Mouse (Mus musculus) limb, embryonic 13.5 days (tissue): ENCODE measurements at regions not wholly inside any gene's neighbourhood (a gene's known extent, or its start where the extent isn't known, plus 50 kb on each side); places are given as distances from the start of the nearest gene placed in this dataset. TPM values are rescaled to one million over a fixed set of nuclear protein-coding genes. Genes with fewer than 3 reads are reported as not detected.

Source experiments
- ATAC-seq: fragments of 200-750 bp; cut with Nextera tagmentation; 2 replicates; pipeline ENCODE4 v1.8.0; 2017; ENCODE audit warnings: low read depth, moderate number of reproducible peaks, moderate TSS enrichment; ENCODE audit not compliant: low FRiP score
- H3K27ac ChIP-seq: fragments of 300-500 bp; sonication (generic); 2 replicates; pipeline ENCODE4 v1.5.1; 2015; ENCODE audit warnings: inconsistent platforms, mild to moderate bottlenecking, moderate library complexity
- H3K27me3 ChIP-seq: fragments of 300-500 bp; sonication (generic); 2 replicates; pipeline ENCODE4 v1.6.1; 2015; ENCODE audit warnings: mild to moderate bottlenecking, inconsistent platforms
- H3K36me3 ChIP-seq: fragments of 300-500 bp; sonication (generic); 2 replicates; pipeline ENCODE4 v1.6.1; 2015; ENCODE audit warnings: inconsistent platforms, mild to moderate bottlenecking, moderate library complexity
- H3K4me1 ChIP-seq: fragments of 300-500 bp; sonication (generic); 2 replicates; pipeline ENCODE4 v1.6.1; 2015; ENCODE audit warnings: inconsistent platforms
- H3K4me2 ChIP-seq: fragments of 300-500 bp; sonication (generic); replicated peaks from 2 replicates; pipeline ENCODE4 v1.6.1; 2015; ENCODE audit warnings: inconsistent platforms, mild to moderate bottlenecking, moderate library complexity
- H3K4me3 ChIP-seq: fragments of 300-500 bp; sonication (generic); 2 replicates; pipeline ENCODE4 v1.5.1; 2015; ENCODE audit warnings: moderate library complexity, mild to moderate bottlenecking, inconsistent platforms
- H3K9ac ChIP-seq: fragments of 300-500 bp; sonication (generic); 2 replicates; pipeline ENCODE4 v1.6.1; 2015; ENCODE audit warnings: mild to moderate bottlenecking, inconsistent platforms
- H3K9me3 ChIP-seq: fragments of 300-500 bp; sonication (generic); 2 replicates; pipeline ENCODE4 v1.6.1; 2016; ENCODE audit warnings: inconsistent platforms
- WGBS: fragments of 180-500 bp; shearing (Covaris S2); methylation state at CpG from one replicate; pipeline ENCODE4 v1.1.7; 2015; 5-methylcytosine and 5-hydroxymethylcytosine counted together
- microRNA-seq: library from miRNA; unstranded; fragments of <30 nt; microRNA quantifications from one replicate; pipeline ENCODE4, GENCODE M21; 2016

- no peaks in the 10 kb centered on the region for H3K27me3 ChIP-seq
- no peaks in the 10 kb centered on the region for H3K9me3 ChIP-seq
- H3K4me2 ChIP-seq, result no peak overlapping the region
- no peak for ATAC-seq
- no peaks in the 10 kb centered on the region for H3K36me3 ChIP-seq
- no peaks in the 10 kb centered on the region for H3K4me1 ChIP-seq
- no peak overlapping the region for H3K9ac ChIP-seq
- no peak overlapping the region for H3K4me3 ChIP-seq
- WGBS, result 82% methylated on average over 7 of the region's 7 CpGs
- no peak overlapping the region for H3K27ac ChIP-seq
These were observed 92.6 kb upstream of the Zpld1 start for GRCm38 (mm10) chr16:55390400-55390799.

GRCm38 (mm10) chr16:55379996-55380395, 82.2 kb upstream of the Zpld1 start:
- H3K9me3 ChIP-seq, result no peaks in the 10 kb centered on the region
- H3K27ac ChIP-seq, result no peak overlapping the region
- no peaks in the 10 kb centered on the region for H3K36me3 ChIP-seq
- 61% methylated on average over 7 of the region's 7 CpGs for WGBS
- ATAC-seq, result no peak
- no peak overlapping the region for H3K4me2 ChIP-seq
- H3K4me3 ChIP-seq, result no peak overlapping the region
- no peak overlapping the region for H3K9ac ChIP-seq
- no peaks in the 10 kb centered on the region for H3K4me1 ChIP-seq
- no peaks in the 10 kb centered on the region for H3K27me3 ChIP-seq

GRCm38 (mm10) chr16:55379189-55379588, 81.4 kb upstream of the Zpld1 start:
- no peak overlapping the region for H3K4me2 ChIP-seq
- no peaks in the 10 kb centered on the region for H3K9me3 ChIP-seq
- no peak overlapping the region for H3K9ac ChIP-seq
- ATAC-seq, result no peak
- H3K4me3 ChIP-seq, result no peak overlapping the region
- H3K27ac ChIP-seq, result no peak overlapping the region
- H3K36me3 ChIP-seq, result no peaks in the 10 kb centered on the region
- H3K27me3 ChIP-seq, result no peaks in the 10 kb centered on the region
- no peaks in the 10 kb centered on the region for H3K4me1 ChIP-seq

DNA sequence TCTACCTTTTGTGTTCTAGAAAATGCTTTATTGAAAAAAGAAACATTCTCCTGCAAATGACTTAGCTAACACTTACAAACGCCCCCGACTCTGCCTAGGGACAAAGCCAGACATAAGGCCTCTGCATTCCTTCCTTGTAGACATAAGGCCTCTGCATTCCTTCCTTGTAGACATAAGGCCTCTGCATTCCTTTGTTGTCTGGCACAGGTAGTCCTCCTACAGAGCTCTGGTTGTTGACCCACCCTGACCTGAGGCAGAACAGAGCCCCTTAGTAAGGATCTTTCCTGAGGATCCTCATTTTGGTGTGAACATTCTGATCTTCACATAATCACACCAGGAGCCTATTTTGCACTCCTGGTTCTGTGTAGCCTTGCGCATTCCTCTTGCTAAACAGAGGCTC, 80.9 kb upstream of the Zpld1 start:
- Histone ChIP-seq H3K4me1 (no peaks in the 10 kb centered on the region), H3K4me2 (no peak overlapping the region), H3K9me3 (no peaks in the 10 kb centered on the region), H3K9ac (no peak overlapping the region), H3K4me3 (no peak overlapping the region), H3K36me3 (no peaks in the 10 kb centered on the region), H3K27ac (no peak overlapping the region), H3K27me3 (no peaks in the 10 kb centered on the region)
- no peak for ATAC-seq
- 73% methylated on average over 3 of the region's 3 CpGs for WGBS

DNA sequence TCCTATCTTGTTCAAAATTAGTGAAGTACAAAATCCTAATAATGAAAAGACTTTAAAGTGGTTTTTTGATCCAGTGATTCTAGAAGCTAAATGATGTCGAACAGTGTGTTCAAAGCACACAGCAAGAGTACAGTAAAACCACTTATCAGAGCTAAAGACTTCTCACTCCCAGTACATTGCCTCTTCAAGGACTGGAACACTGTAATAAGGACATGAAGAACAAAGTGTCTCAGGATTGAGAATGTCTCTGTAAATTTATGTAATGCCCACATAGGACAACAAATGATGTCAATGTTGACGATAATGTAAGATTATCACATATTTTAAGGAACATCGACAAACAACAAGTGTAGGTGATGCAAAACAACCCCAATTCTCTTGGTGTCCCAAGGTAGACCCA, 78.1 kb upstream of the Zpld1 start:
- H3K4me1 ChIP-seq, result no peaks in the 10 kb centered on the region
- no peak for ATAC-seq
- H3K9ac ChIP-seq, result no peak overlapping the region
- H3K27ac ChIP-seq, result no peak overlapping the region
- no peak overlapping the region for H3K4me2 ChIP-seq
- H3K9me3 ChIP-seq, result no peaks in the 10 kb centered on the region
- no peaks in the 10 kb centered on the region for H3K36me3 ChIP-seq
- no peaks in the 10 kb centered on the region for H3K27me3 ChIP-seq
- no peak overlapping the region for H3K4me3 ChIP-seq
- WGBS, result 92% methylated on average over 3 of the region's 3 CpGs

DNA sequence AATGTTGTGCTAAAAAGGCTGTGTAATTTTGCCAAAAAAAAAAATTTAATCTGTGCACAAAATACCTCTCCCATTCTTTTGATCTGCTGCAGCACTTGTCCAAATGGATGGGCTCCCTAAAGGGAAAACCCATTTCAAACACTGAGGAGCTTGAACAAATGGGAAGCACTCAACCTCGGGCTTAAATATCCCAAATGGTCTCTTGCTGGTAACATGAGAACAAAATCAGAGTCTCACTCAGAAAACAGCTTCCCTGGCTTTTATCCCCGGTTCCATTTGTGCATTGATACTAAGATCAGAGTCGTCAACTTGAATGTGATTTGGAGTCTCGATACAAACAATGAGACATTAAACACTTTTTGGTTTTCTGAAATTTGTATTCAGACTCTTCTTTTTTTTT, 59.9 kb upstream of the Zpld1 start:
- no peak for ATAC-seq
- H3K27ac ChIP-seq, result no peak overlapping the region
- H3K36me3 ChIP-seq, result no peaks in the 10 kb centered on the region
- 0 out of 2 replicates have a peak, but pooled peaks cover 3% of the 10 kb centered on the region for H3K4me1 ChIP-seq
- H3K27me3 ChIP-seq, result no peaks in the 10 kb centered on the region
- WGBS, result 42% methylated on average over 4 of the region's 4 CpGs
- H3K4me2 ChIP-seq, result no peak overlapping the region
- H3K9ac ChIP-seq, result no peak overlapping the region
- H3K4me3 ChIP-seq, result no peak overlapping the region
- H3K9me3 ChIP-seq, result 0 out of 2 replicates have a peak, but pooled peaks cover under 1% of the 10 kb centered on the region

DNA sequence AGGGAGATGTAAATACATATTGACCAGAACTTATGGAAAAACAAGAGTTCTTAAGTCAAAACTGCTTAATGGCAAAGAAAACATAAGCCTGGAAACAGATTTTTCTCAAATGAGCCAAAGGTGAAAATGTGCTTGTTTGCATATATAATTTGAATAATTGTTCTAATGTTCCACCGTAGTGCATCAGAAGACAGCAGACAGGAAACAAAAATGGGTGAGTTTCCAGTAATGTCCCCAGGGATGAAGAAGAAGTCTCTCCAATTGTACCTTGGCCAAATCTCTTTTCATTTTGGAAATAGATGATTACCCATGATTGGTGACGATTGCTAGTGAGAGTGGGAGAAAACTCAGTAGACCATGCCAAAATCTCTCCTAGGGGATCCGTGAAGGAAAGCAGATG, 58.3 kb upstream of the Zpld1 start:
- 82% methylated on average over 3 of the region's 3 CpGs for WGBS
- no peak overlapping the region for H3K9ac ChIP-seq
- no peaks in the 10 kb centered on the region for H3K27me3 ChIP-seq
- no peak for ATAC-seq
- no peak overlapping the region for H3K27ac ChIP-seq
- H3K9me3 ChIP-seq, result peaks cover 5% of the 10 kb centered on the region; the same call in 1 of the 2 replicates
- no peak overlapping the region for H3K4me3 ChIP-seq
- no peaks in the 10 kb centered on the region for H3K36me3 ChIP-seq
- 0 out of 2 replicates have a peak, but pooled peaks cover 3% of the 10 kb centered on the region for H3K4me1 ChIP-seq
- no peak overlapping the region for H3K4me2 ChIP-seq

Small RNA genes in the stretch of these regions (microRNA-seq; reads per million reads assigned to microRNA genes)
- gene Mir5118, result not detected
